Mouse (Mus musculus) forebrain, postnatal 0 days (tissue): ENCODE measurements around the gene Asic2. TPM values are rescaled to one million over a fixed set of nuclear protein-coding genes. Genes with fewer than 3 reads are reported as not detected.

ENCODE experiments used
- ATAC-seq: fragments of 200-750 bp; cut with Nextera tagmentation; 2 replicates; pipeline ENCODE4 v1.8.0; 2017; ENCODE audit warnings: mild to moderate bottlenecking, moderate library complexity
- DNase-seq: peaks from one replicate; pipeline ENCODE4 v3.0.0-alpha.2; 2015
- H3K27ac ChIP-seq: fragments of 300-500 bp; sonication (generic); 2 replicates; pipeline ENCODE4 v1.5.1; 2014; ENCODE audit warnings: low read depth, mild to moderate bottlenecking, antibody characterized with exemption, low read length, moderate library complexity, mixed read lengths
- H3K27me3 ChIP-seq: fragments of 300-500 bp; sonication (generic); 2 replicates; pipeline ENCODE4 v1.6.1; 2014; ENCODE audit warnings: mild to moderate bottlenecking, low read length, mixed read lengths; ENCODE audit not compliant: insufficient read depth
- H3K36me3 ChIP-seq: fragments of 300-500 bp; sonication (generic); 2 replicates; pipeline ENCODE4 v1.6.1; 2014; ENCODE audit warnings: mild to moderate bottlenecking, moderate library complexity; ENCODE audit not compliant: insufficient read depth
- H3K4me1 ChIP-seq: fragments of 300-500 bp; sonication (generic); 2 replicates; pipeline ENCODE4 v1.6.1; 2014; ENCODE audit warnings: antibody characterized with exemption; ENCODE audit not compliant: insufficient read depth
- H3K4me2 ChIP-seq: fragments of 300-500 bp; sonication (generic); 2 replicates; pipeline ENCODE4 v1.6.1; 2014; ENCODE audit warnings: low read depth, mild to moderate bottlenecking, moderate library complexity
- H3K4me3 ChIP-seq: fragments of 300-500 bp; sonication (generic); 2 replicates; pipeline ENCODE4 v1.5.1; 2014; ENCODE audit warnings: low read depth, low read length, mixed read lengths
- H3K9ac ChIP-seq: fragments of 300-500 bp; sonication (generic); 2 replicates; pipeline ENCODE4 v1.6.1; 2014; ENCODE audit warnings: mild to moderate bottlenecking
- H3K9me3 ChIP-seq: fragments of 300-500 bp; sonication (generic); 2 replicates; pipeline ENCODE4 v1.6.1; 2016; ENCODE audit warnings: low read length
- CTCF ChIP-seq: sonication (generic); IDR thresholded peaks from 2 replicates; pipeline ENCODE4 v1.5.1; 2016; ENCODE audit warnings: antibody characterized with exemption, control low read depth, low read depth
- WGBS: fragments of 180-500 bp; shearing (Covaris S2); extraction: QIAGEN DNeasy Blood & Tissue Kit; methylation state at CpG from one replicate; pipeline ENCODE4 v1.1.7; 2014; 5-methylcytosine and 5-hydroxymethylcytosine counted together
- polyA plus RNA-seq: library from polyadenylated mRNA; unstranded; fragments of >200 nt; fragmentation: Nextera tagmentation; extraction: Ambion mirVana; gene quantifications from 2 replicates; pipeline ENCODE4 v1.2.1, GENCODE M21; 2015
- total RNA-seq: library from RNA; depleted of rRNA; stranded (reverse); fragments of >200 nt; gene quantifications from 2 replicates; pipeline ENCODE4 v1.2.3, GENCODE M21; 2014

Gene Asic2
- total and polyA plus RNA-seq, 2 experiments from 2014 or later: 15.5 to 37.2 TPM

GRCm38 (mm10) chr11:81706996-81707395 is 261.3 kb downstream of the Asic2 start:
- ATAC-seq (no peak), DNase-seq (no peak)
- no peak overlapping the region for H3K27ac ChIP-seq
- H3K9ac ChIP-seq: no peak overlapping the region
- H3K36me3 ChIP-seq: no peaks in the 10 kb centered on the region
- TF ChIP-seq CTCF: no peak
- H3K9me3 ChIP-seq: no peaks in the 10 kb centered on the region
- no peak overlapping the region for H3K4me2 ChIP-seq
- no peak overlapping the region for H3K4me3 ChIP-seq
- no peaks in the 10 kb centered on the region for H3K27me3 ChIP-seq
- H3K4me1 ChIP-seq: no peaks in the 10 kb centered on the region
- 71% methylated on average over 5 of the region's 5 CpGs for WGBS

- H3K27me3 ChIP-seq: no peaks in the 10 kb centered on the region
- no peak overlapping the region for H3K4me2 ChIP-seq
- H3K9me3 ChIP-seq: no peaks in the 10 kb centered on the region
- H3K27ac ChIP-seq: no peak overlapping the region
- no peak overlapping the region for H3K4me3 ChIP-seq
- no peak for ATAC-seq
- TF ChIP-seq CTCF: no peak
- DNase-seq: no peak
- 71% methylated on average over 1 of the region's 1 CpGs for WGBS
- H3K4me1 ChIP-seq: no peaks in the 10 kb centered on the region
- no peaks in the 10 kb centered on the region for H3K36me3 ChIP-seq
- no peak overlapping the region for H3K9ac ChIP-seq
Measured at GRCm38 (mm10) chr11:81698008-81698407, 270.2 kb downstream of the Asic2 start.

- DNase-seq: no peak
- ATAC-seq: no peak
- Histone ChIP-seq H3K4me1 (no peaks in the 10 kb centered on the region), H3K9ac (no peak overlapping the region), H3K4me3 (no peak overlapping the region), H3K4me2 (no peak overlapping the region), H3K9me3 (no peaks in the 10 kb centered on the region), H3K36me3 (no peaks in the 10 kb centered on the region), H3K27me3 (no peaks in the 10 kb centered on the region), H3K27ac (no peak overlapping the region)
- no peak for TF ChIP-seq CTCF
- 87% methylated on average over 2 of the region's 2 CpGs for whole genome bisulfite sequencing
Measured at GRCm38 (mm10) chr11:81695501-81695900, 272.8 kb downstream of the Asic2 start.

- ATAC-seq: no peak
- Histone ChIP-seq H3K9me3 (no peaks in the 10 kb centered on the region), H3K4me3 (no peak overlapping the region), H3K36me3 (no peaks in the 10 kb centered on the region), H3K9ac (no peak overlapping the region), H3K4me2 (no peak overlapping the region), H3K27me3 (no peaks in the 10 kb centered on the region), H3K4me1 (no peaks in the 10 kb centered on the region; the same call in 1 of the 2 replicates), H3K27ac (no peak overlapping the region)
- WGBS: 30% methylated on average over 2 of the region's 2 CpGs
- TF ChIP-seq CTCF: no peak
- DNase-seq: no peak
Measured at GRCm38 (mm10) chr11:81680511-81680910, 287.7 kb downstream of the Asic2 start.

GRCm38 (mm10) chr11:81671724-81672123 is 296.5 kb downstream of the Asic2 start:
- no peak for DNase-seq
- no peaks in the 10 kb centered on the region for H3K27me3 ChIP-seq
- no peak overlapping the region for H3K27ac ChIP-seq
- H3K4me2 ChIP-seq: no peak overlapping the region
- no peaks in the 10 kb centered on the region for H3K4me1 ChIP-seq
- H3K4me3 ChIP-seq: no peak overlapping the region
- H3K9me3 ChIP-seq: no peaks in the 10 kb centered on the region
- no peak for ATAC-seq
- H3K36me3 ChIP-seq: no peaks in the 10 kb centered on the region
- TF ChIP-seq CTCF: peak; percentile 27
- H3K9ac ChIP-seq: no peak overlapping the region

- no peaks in the 10 kb centered on the region for H3K27me3 ChIP-seq
- no peak for ATAC-seq
- H3K4me2 ChIP-seq: no peak overlapping the region
- H3K27ac ChIP-seq: no peak overlapping the region
- 74% methylated on average over 3 of the region's 3 CpGs for WGBS
- no peak overlapping the region for H3K4me3 ChIP-seq
- no peaks in the 10 kb centered on the region for H3K4me1 ChIP-seq
- H3K9me3 ChIP-seq: no peaks in the 10 kb centered on the region
- TF ChIP-seq CTCF: no peak
- no peak overlapping the region for H3K9ac ChIP-seq
- H3K36me3 ChIP-seq: no peaks in the 10 kb centered on the region
- no peak for DNase-seq
Measured at GRCm38 (mm10) chr11:81670436-81670835, 297.8 kb downstream of the Asic2 start.

- Histone ChIP-seq H3K4me3 (no peak overlapping the region), H3K4me1 (peaks cover 9% of the 10 kb centered on the region; the same call in 1 of the 2 replicates), H3K27me3 (no peaks in the 10 kb centered on the region), H3K4me2 (no peak overlapping the region), H3K9ac (no peak overlapping the region), H3K9me3 (no peaks in the 10 kb centered on the region), H3K27ac (no peak overlapping the region), H3K36me3 (no peaks in the 10 kb centered on the region)
- no peak for TF ChIP-seq CTCF
- WGBS: 31% methylated on average over 1 of the region's 1 CpGs
- peak; percentile 66 for DNase-seq
- peak; percentile 62 for ATAC-seq
Measured at GRCm38 (mm10) chr11:81658850-81659249, 309.4 kb downstream of the Asic2 start.

- Histone ChIP-seq H3K4me2 (no peak overlapping the region), H3K4me3 (no peak overlapping the region), H3K27ac (no peak overlapping the region; the same call in 1 of the 2 replicates), H3K9me3 (no peaks in the 10 kb centered on the region), H3K27me3 (no peaks in the 10 kb centered on the region), H3K36me3 (no peaks in the 10 kb centered on the region), H3K4me1 (peaks cover 9% of the 10 kb centered on the region; the same call in 1 of the 2 replicates), H3K9ac (no peak overlapping the region)
- peak; percentile 31; the same call in 1 of the 2 replicates for TF ChIP-seq CTCF
- ATAC-seq (peak; percentile 59), DNase-seq (no peak)
- WGBS: 36% methylated on average over 2 of the region's 2 CpGs
Measured at GRCm38 (mm10) chr11:81657121-81657520, 311.1 kb downstream of the Asic2 start.
